Mouse (Mus musculus): ENCODE data around the gene Tmem132d. TPM values are rescaled to one million over a fixed set of nuclear protein-coding genes. Genes with fewer than 3 reads are reported as not detected.

The Tmem132d gene
- polyA plus RNA-seq, 1 experiment from 2014 or later, result 0.32 TPM

DNA sequence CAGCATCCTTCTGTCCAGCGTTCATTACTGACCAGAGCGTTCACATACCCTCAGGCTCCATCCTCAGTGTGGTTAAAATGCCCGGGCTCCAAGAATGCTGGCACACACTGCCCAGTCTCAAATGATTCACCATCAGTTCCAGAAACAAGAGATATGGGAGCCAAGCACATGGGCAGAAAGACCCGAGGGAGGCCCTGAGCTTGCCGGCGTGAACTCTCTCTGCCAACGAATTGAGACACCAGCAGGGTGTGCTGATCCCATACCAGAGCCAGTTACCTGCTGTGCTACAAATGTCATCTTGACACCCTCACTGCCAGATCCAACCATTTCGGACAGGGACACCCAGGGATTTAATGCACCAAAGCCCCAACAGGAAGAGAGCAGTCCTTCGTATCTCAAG lies 25.3 kb downstream of the Tmem132d start:
- no peaks in the 10 kb centered on the region for H3K4me1 ChIP-seq (replicated peaks)

DNA sequence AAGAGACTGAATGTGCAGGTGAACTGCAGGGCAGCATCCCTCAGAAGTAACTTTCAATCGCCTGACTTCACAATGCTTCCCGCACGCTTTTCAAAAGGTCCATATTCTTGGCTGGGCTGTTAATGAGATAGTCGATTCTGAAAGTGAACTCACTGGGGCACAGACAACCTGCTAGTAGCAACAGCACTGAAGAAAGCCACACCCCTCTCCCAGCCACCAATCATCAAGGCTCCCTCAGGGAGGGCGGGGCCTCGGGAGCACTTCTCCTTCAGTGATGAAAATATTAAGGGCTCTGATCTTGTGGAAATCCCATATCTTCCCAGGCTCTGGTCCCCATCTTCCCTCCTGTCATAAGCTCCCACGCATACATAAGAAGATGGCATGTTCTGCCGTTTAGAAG lies 27.8 kb downstream of the Tmem132d start:
- Histone ChIP-seq H3K4me1 (replicated peaks) (no peaks in the 10 kb centered on the region), H3K36me3 (no peaks in the 10 kb centered on the region), H3K4me3 (no peak overlapping the region), H3K9me3 (replicated peaks) (peaks cover 15% of the 10 kb centered on the region), H3K4me2 (no peak overlapping the region), H3K27me3 (replicated peaks) (no peaks in the 10 kb centered on the region), H3K9ac (no peak overlapping the region), H3K27ac (ENCODE audit: poor library complexity, severe bottlenecking) (no peak overlapping the region)
- ATAC-seq (ENCODE audit: insufficient number of reproducible peaks, low FRiP score), result no peak
- 82% methylated on average over 8 of the region's 8 CpGs for WGBS

More for the DNA sequence above, 25.3 kb downstream of the Tmem132d start:
- H3K9me3 ChIP-seq (replicated peaks), result peaks cover 15% of the 10 kb centered on the region
- WGBS, result 68% methylated on average over 9 of the region's 9 CpGs
- no peaks in the 10 kb centered on the region for H3K27me3 ChIP-seq (replicated peaks)
- no peak overlapping the region for H3K4me3 ChIP-seq
- no peaks in the 10 kb centered on the region for H3K36me3 ChIP-seq
- no peak for ATAC-seq (ENCODE audit: insufficient number of reproducible peaks, low FRiP score)
- H3K27ac ChIP-seq (ENCODE audit: poor library complexity, severe bottlenecking), result no peak overlapping the region
- H3K4me2 ChIP-seq, result no peak overlapping the region
- no peak overlapping the region for H3K9ac ChIP-seq

DNA sequence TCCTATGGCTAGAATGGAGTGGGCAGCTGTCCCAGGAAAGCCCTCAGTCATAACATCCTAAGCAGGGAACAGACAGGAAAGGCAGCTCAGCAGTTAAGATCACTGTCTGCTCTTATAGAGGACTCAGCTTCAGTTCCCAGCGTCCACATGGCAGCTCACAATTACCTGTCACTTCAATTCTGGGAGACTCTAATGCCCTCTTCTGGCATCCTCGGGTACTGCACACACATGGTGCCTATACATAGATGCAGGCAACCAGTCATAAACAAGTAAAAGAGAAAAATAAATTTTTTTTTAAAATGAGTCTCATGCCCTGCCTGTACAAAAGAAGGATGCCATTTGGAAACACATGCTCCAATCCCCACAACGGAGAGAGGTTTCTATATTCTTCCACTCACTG lies 28.7 kb downstream of the Tmem132d start:
- Histone ChIP-seq H3K9ac (no peak overlapping the region), H3K36me3 (no peaks in the 10 kb centered on the region), H3K9me3 (replicated peaks) (peaks cover 15% of the 10 kb centered on the region), H3K4me3 (no peak overlapping the region), H3K4me1 (replicated peaks) (no peaks in the 10 kb centered on the region), H3K4me2 (no peak overlapping the region), H3K27ac (ENCODE audit: poor library complexity, severe bottlenecking) (no peak overlapping the region), H3K27me3 (replicated peaks) (no peaks in the 10 kb centered on the region)
- no peak for ATAC-seq (ENCODE audit: insufficient number of reproducible peaks, low FRiP score)
- 74% methylated on average over 3 of the region's 3 CpGs for WGBS

DNA sequence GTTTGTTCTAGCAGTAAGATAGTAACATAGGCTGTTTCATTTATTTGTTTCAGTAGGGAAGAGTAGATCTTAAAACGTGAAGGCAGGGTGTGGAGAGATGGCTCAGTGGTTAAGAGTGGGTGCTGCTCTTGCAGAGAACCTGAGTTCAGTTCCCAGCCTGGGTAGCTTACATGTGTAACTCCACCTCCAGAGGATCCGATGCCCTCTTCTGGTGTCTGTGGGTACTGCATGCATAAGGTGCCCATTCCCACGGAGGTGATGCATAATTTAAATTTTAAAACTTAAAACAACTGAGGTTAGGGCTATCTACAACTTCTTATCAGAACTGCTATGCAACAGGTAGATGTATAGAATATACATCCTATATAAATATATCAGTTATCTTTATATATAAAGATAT lies 40.5 kb downstream of the Tmem132d start:
- Histone ChIP-seq H3K9ac (no peak overlapping the region), H3K27me3 (replicated peaks) (no peaks in the 10 kb centered on the region), H3K4me2 (no peak overlapping the region), H3K4me3 (no peak overlapping the region), H3K4me1 (replicated peaks) (no peaks in the 10 kb centered on the region), H3K27ac (ENCODE audit: poor library complexity, severe bottlenecking) (no peak overlapping the region), H3K36me3 (no peaks in the 10 kb centered on the region), H3K9me3 (replicated peaks) (peaks cover 21% of the 10 kb centered on the region)
- WGBS, result 68% methylated on average over 3 of the region's 3 CpGs
- ATAC-seq (ENCODE audit: insufficient number of reproducible peaks, low FRiP score), result no peak

DNA sequence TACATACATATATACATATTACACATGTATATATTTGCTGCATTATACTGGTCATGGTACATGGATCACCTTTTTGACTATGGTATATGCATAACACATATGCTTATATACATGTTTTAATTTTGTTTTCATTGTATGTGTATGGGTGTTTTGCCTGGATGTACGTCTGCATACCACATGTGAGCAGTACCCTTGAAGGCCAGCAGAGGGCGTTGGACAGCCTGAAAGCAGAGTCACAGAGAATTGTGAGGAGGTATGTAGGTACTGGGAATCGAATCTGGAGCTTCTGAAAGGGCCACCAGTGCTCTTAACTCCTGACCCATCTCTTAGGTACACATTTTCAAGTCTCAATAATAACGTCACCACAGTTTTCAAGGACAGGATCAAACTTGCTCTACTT lies 43.2 kb downstream of the Tmem132d start:
- no peak for ATAC-seq (ENCODE audit: insufficient number of reproducible peaks, low FRiP score)

DNA sequence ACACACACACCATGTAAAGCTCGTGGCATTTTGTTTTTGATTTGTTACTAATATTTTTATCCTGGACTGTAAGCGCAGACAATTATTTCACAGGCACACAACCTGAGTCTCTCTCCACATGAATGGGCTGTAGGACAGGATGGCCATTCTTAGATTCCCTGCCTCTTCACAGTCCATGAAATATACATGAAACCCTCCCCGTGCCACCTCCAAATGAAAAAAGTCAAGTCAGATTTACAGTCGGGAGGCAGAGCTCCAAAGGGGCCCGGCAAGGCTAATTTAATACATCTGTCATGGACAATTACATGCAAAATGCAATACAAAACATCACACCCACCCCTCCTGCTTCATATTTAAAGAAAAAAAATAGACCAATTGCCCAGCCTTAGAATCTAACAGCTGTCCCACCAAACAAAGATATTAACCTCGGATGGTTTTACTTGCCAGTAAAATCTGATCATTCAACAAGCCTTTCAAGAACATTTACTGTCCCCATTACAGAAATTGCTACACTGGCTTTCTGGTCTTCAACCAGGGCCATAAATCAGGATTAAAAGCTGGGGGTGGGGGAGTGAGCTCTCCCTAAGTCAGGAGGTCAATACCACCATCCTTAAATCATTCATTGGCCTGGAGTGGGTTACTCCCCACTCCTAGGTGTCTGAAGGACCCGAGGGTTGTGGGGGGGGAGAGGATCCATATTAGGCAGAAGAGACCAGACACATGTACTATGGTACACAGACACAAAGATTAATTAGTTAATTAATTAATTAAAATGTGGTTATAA lies 44.3 kb downstream of the Tmem132d start:
- no peak overlapping the region for H3K4me3 ChIP-seq
- peaks cover 12% of the 10 kb centered on the region for H3K9me3 ChIP-seq (replicated peaks)
- H3K36me3 ChIP-seq, result no peaks in the 10 kb centered on the region
- no peaks in the 10 kb centered on the region for H3K27me3 ChIP-seq (replicated peaks)
- WGBS, result 73% methylated on average over 7 of the region's 7 CpGs
- H3K27ac ChIP-seq (ENCODE audit: poor library complexity, severe bottlenecking), result no peak overlapping the region
- H3K4me2 ChIP-seq, result no peak overlapping the region
- H3K9ac ChIP-seq, result no peak overlapping the region
- H3K4me1 ChIP-seq (replicated peaks), result no peaks in the 10 kb centered on the region
- ATAC-seq (ENCODE audit: insufficient number of reproducible peaks, low FRiP score), result no peak

More for the DNA sequence above, 43.2 kb downstream of the Tmem132d start:
- Histone ChIP-seq H3K27me3 (replicated peaks) (no peaks in the 10 kb centered on the region), H3K4me2 (no peak overlapping the region), H3K27ac (ENCODE audit: poor library complexity, severe bottlenecking) (no peak overlapping the region), H3K9ac (no peak overlapping the region), H3K4me3 (no peak overlapping the region), H3K4me1 (replicated peaks) (no peaks in the 10 kb centered on the region), H3K9me3 (replicated peaks) (peaks cover 13% of the 10 kb centered on the region), H3K36me3 (no peaks in the 10 kb centered on the region)
- WGBS, result 46% methylated on average over 4 of the region's 4 CpGs

DNA sequence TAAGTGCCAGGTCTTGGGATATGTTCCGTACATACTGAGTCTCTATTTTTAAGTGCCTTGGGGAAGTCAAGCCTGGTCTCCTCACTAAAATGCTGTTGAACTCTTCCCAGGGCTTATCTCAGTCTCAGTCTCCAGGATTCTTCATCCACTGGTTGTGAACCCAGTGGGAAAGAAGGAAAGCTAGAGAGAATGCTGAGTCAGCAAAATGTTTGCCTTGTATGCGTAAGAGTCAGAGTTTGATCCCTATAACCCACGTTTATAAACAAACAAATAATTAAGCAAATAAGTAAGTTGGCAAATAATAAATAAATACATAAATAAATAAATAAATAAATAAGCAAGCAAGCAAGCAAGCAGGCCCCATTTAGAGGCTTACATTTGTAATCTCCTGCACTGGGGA lies 63.1 kb downstream of the Tmem132d start:
- H3K9ac ChIP-seq, result no peak overlapping the region
- no peak for ATAC-seq (ENCODE audit: insufficient number of reproducible peaks, low FRiP score)
- no peaks in the 10 kb centered on the region for H3K27me3 ChIP-seq (replicated peaks)
- H3K36me3 ChIP-seq, result no peaks in the 10 kb centered on the region
- H3K4me2 ChIP-seq, result no peak overlapping the region
- no peaks in the 10 kb centered on the region for H3K4me1 ChIP-seq (replicated peaks)
- WGBS, result 83% methylated on average over 3 of the region's 3 CpGs
- H3K27ac ChIP-seq (ENCODE audit: poor library complexity, severe bottlenecking), result no peak overlapping the region
- H3K4me3 ChIP-seq, result no peak overlapping the region
- H3K9me3 ChIP-seq (replicated peaks), result peaks cover 16% of the 10 kb centered on the region

DNA sequence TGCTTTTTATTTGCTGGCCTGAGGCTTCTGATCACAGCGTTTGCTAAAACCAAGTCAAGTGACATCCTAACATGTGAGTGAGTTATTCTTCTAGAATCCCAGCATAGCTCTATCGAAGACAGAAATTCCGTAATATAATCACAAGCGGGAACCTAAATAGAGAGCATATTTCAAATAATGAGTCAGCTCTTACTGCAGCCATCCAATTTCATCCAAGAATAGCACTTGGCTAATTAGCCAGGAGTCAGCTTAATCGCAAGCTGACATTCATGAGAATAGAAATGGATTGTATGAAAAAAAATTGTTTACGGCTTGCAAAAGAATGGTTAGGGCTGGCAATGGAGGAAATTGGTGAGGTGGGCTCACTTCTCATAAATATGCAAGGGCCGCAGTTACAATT lies 63.8 kb downstream of the Tmem132d start:
- no peaks in the 10 kb centered on the region for H3K4me1 ChIP-seq (replicated peaks)
- H3K27me3 ChIP-seq (replicated peaks), result no peaks in the 10 kb centered on the region
- no peak overlapping the region for H3K9ac ChIP-seq
- no peaks in the 10 kb centered on the region for H3K36me3 ChIP-seq
- no peak for ATAC-seq (ENCODE audit: insufficient number of reproducible peaks, low FRiP score)
- H3K27ac ChIP-seq (ENCODE audit: poor library complexity, severe bottlenecking), result no peak overlapping the region
- no peak overlapping the region for H3K4me3 ChIP-seq
- peaks cover 16% of the 10 kb centered on the region for H3K9me3 ChIP-seq (replicated peaks)
- H3K4me2 ChIP-seq, result no peak overlapping the region
- WGBS, result 87% methylated on average over 7 of the region's 7 CpGs

DNA sequence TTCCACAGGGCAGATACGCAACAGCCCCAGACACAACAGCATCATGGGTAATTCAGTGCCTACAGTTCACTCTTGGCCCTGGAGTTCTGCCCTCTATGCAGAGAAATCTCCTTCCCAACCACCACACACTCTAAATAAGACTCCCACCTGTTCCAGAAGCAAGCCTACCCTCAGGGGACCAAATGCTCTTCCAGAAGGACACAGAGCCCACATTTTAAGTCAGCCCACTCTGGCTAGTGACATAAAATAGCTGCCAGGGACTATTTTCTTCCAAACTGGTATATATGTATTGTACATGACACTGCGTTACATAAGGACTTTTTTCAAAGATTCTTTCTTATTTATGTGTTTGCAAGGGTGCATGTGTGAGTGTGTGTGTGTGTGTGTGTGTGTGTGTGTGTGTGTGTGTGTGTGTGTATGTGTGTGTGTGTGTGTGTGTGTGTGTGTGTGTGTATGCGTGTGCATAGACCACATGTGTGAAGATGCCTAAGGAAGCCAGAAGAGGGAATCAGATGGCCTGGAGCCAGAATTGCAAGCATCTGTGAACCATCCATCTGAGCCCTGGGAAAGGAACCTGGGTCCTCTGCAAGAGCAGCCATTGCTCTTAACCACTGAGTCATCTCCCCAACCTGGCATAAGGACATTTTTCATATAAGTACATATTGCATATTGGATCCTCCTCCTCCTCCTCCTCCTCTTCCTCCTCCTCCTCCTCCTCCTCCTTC lies 67.5 kb downstream of the Tmem132d start:
- no peak for ATAC-seq (ENCODE audit: insufficient number of reproducible peaks, low FRiP score)
- H3K9me3 ChIP-seq (replicated peaks), result peaks cover 7% of the 10 kb centered on the region; the same call in 1 of the 2 replicates
- H3K4me3 ChIP-seq, result no peak overlapping the region
- no peak overlapping the region for H3K4me2 ChIP-seq
- no peaks in the 10 kb centered on the region for H3K27me3 ChIP-seq (replicated peaks)
- H3K27ac ChIP-seq (ENCODE audit: poor library complexity, severe bottlenecking), result no peak overlapping the region
- WGBS, result 83% methylated on average over 3 of the region's 3 CpGs
- H3K36me3 ChIP-seq, result no peaks in the 10 kb centered on the region
- H3K9ac ChIP-seq, result no peak overlapping the region
- H3K4me1 ChIP-seq (replicated peaks), result no peaks in the 10 kb centered on the region

DNA sequence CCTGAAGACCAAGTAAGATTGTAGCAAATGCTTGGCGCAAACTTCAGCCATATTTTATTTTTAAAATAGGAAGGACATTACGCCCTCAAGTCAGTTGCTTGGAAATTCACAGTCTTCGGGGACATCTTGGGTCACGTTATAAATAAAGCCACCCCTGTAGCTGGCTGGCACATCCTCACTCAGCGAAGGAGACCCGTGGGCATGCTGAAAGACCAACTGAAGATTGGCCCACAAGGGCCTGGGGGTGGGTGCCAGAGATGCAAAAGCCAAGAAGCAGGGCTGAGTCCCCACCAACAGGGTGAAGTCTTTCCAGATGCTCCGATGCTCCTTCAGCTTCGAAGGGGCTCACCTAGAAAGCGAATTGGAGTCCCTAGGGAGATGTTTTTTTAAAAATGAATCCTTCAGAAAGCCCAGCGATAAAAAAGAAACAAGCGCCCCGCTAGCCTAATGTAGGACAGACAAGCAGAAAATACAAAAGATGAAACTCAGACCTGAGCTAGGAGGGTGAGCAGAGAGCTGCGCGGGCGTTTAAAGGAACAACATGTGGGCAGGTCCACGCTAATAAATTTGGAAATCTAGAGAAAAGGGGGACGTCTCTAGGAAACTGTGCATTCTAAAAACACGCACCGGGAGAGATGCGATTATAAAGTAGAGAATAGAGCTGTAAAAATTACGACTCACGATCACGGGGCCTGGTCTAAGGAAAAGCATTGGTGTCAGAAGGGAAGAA lies 71.8 kb downstream of the Tmem132d start:
- Histone ChIP-seq H3K4me1 (replicated peaks) (no peaks in the 10 kb centered on the region), H3K9ac (no peak overlapping the region), H3K4me2 (no peak overlapping the region), H3K9me3 (replicated peaks) (peaks cover 2% of the 10 kb centered on the region; the same call in 1 of the 2 replicates), H3K36me3 (no peaks in the 10 kb centered on the region), H3K4me3 (no peak overlapping the region), H3K27ac (ENCODE audit: poor library complexity, severe bottlenecking) (no peak overlapping the region), H3K27me3 (replicated peaks) (no peaks in the 10 kb centered on the region)
- no peak for ATAC-seq (ENCODE audit: insufficient number of reproducible peaks, low FRiP score)
- 69% methylated on average over 23 of the region's 23 CpGs for WGBS

DNA sequence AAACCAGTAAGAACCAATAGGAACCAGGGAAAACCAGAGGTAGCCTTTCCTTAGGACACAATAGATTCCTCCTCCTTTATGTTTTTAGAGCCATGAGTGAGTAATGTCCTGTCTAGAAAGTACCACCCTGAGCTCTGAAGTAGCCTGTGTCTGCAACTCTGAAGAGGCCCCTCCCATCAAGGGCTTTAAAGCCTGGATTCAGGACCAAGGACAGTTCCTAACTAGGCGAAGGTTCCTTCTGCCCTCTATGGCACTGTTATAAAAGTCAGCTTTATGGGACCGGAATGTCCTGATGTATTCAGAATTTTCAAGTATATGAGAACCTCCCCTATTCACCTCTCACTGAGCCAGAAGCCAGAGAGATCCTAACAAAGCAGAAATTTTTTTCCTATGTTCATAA lies 84.0 kb downstream of the Tmem132d start:
- Histone ChIP-seq H3K4me1 (replicated peaks) (no peaks in the 10 kb centered on the region), H3K4me2 (no peak overlapping the region), H3K36me3 (no peaks in the 10 kb centered on the region), H3K9ac (no peak overlapping the region), H3K9me3 (replicated peaks) (peaks cover 2% of the 10 kb centered on the region), H3K4me3 (no peak overlapping the region), H3K27ac (ENCODE audit: poor library complexity, severe bottlenecking) (no peak overlapping the region), H3K27me3 (replicated peaks) (no peaks in the 10 kb centered on the region)
- no peak for ATAC-seq (ENCODE audit: insufficient number of reproducible peaks, low FRiP score)
- 32% methylated on average over 2 of the region's 2 CpGs for WGBS

Data from heart, embryonic 12.5 days (tissue).